Mouse (Mus musculus) stomach, adult 2 months (tissue): ENCODE data around the gene Herc4. TPM values are rescaled to one million over a fixed set of nuclear protein-coding genes. Genes with fewer than 3 reads are reported as not detected.

Experiments
- polyA plus RNA-seq: library from polyadenylated mRNA; depleted of rRNA; stranded (reverse); fragments of >200 nt; gene quantifications from 2 replicates; pipeline ENCODE4 v1.2.3, GENCODE M21; 2012; rRNA removed

The Herc4 gene
- 2.4 and 3.6 TPM in 2 replicates for polyA plus RNA-seq

DNA sequence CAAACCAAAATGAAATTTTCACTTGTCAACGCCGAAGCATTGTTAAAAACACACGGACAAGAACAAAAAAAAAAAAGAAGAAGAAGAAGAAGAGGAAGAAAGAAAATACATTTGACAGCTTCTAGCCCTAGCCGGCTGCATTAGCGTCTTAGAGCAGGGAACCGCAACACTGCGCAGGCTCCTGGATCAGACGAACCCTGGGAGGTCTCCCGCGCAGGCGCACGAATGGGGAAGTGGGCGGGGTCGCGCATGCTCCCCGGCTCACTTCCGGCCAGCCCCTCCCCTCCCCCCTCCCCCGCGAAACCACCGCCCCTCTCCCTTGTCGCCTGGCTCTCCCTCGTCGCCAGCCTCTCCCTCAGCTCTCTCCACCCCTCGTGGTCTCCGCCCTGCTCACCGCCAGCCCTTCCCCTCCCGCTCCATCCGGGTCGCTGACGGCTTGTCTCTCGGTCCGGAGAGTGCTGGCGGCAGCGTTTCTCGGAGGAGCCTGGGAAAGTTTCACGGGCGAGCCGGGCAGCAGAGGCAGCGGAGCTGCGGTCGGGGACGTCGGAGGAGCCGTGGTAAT is at the start of gene Herc4:
Gene Herc4, plus strand, starts transcription at position 318 of the 562 bp plus-strand sequence.

DNA sequence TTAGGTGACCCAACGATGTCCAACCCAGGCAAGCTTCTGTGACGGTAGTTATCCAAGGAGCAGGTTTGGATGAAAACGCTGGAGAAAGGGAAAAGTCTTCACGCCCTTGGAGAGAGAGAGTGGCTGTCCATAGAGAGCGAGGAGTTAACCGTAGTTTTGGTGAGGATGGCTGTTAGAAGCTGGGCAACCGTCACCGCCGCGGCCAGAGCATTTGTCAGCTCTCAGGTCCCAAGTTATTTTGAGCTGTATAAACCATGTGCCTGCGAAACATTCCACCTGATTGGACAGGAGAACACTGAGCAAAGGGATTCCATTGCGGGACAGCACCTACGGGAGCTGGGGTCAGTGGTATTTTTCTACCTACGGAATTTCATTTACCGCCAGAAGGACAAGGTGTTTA is 39.9 kb upstream of the Herc4 start, which contains the start of gene Mypn:
Gene Mypn, minus strand, starts transcription at position 225 of the 400 bp plus-strand sequence.

Other genes with a start within 250 kb of the Herc4 start
- 1.0 and 2.9 TPM in 2 replicates for gene Hnrnph3, start 219.6 kb upstream of the Herc4 start, polyA plus RNA-seq
- gene Pbld2, start 219.5 kb upstream of the Herc4 start, polyA plus RNA-seq, result 1.8 and 1.9 TPM in 2 replicates
- gene Pbld1, start 183.6 kb upstream of the Herc4 start, polyA plus RNA-seq, result 2.7 and 2.9 TPM in 2 replicates
- 0.06 TPM in 1 of 2 replicates, not detected in the other for gene Atoh7, start 144.2 kb upstream of the Herc4 start, polyA plus RNA-seq
- gene Mypn, start 39.9 kb upstream of the Herc4 start, polyA plus RNA-seq, result 0.26 and 0.55 TPM in 2 replicates
- 0.26 and 0.38 TPM in 2 replicates for gene Sirt1, start 137.9 kb downstream of the Herc4 start, polyA plus RNA-seq
- gene Dnajc12, start 138.6 kb downstream of the Herc4 start, polyA plus RNA-seq, result 0.29 and 0.44 TPM in 2 replicates
- gene Gm7075, start 178.0 kb downstream of the Herc4 start, polyA plus RNA-seq, result not detected in 2 replicates
- not detected in 2 replicates for gene Ctnna3, start 186.3 kb downstream of the Herc4 start, polyA plus RNA-seq